Mouse (Mus musculus) G1E (cell line): ENCODE results near the gene Acvr1c. TPM values are rescaled to one million over a fixed set of nuclear protein-coding genes. Genes with fewer than 3 reads are reported as not detected.

Source experiments
- ATAC-seq: 2 replicates; pipeline ENCODE4 v1.8.0; 2016; ENCODE audit warnings: mild to moderate bottlenecking; ENCODE audit not compliant: insufficient number of reproducible peaks, poor library complexity, low FRiP score, severe bottlenecking; ENCODE audit errors: extremely low read depth
- DNase-seq: peaks from one replicate; pipeline ENCODE4 v3.0.0; 2012; ENCODE audit warnings: low spot score
- H3K27me3 ChIP-seq: 2 replicates; pipeline ENCODE4 v1.6.1; 2012; ENCODE audit warnings: mild to moderate bottlenecking, low read length, inconsistent platforms; ENCODE audit not compliant: insufficient read depth
- H3K36me3 ChIP-seq: replicated peaks from 2 replicates; pipeline ENCODE3; 2012; ENCODE audit warnings: mild to moderate bottlenecking, inconsistent platforms
- H3K4me1 ChIP-seq: 2 replicates; pipeline ENCODE4 v1.6.1; 2012; ENCODE audit warnings: low read depth, low read length, inconsistent platforms, mixed read lengths; ENCODE audit not compliant: insufficient read depth
- H3K4me3 ChIP-seq: 2 replicates; pipeline ENCODE4 v1.5.1; 2012; ENCODE audit warnings: low read depth, mild to moderate bottlenecking, inconsistent platforms, low read length, moderate library complexity, mixed read lengths
- H3K9me3 ChIP-seq: replicated peaks from 2 replicates; pipeline ENCODE4 v1.6.1; 2012; ENCODE audit warnings: inconsistent platforms
- CTCF ChIP-seq: IDR thresholded peaks from 2 replicates; pipeline ENCODE4 v1.5.1; 2012; ENCODE audit warnings: low read depth, low read length, inconsistent platforms, mixed read lengths
- GATA1 ChIP-seq: IDR thresholded peaks from 2 replicates; pipeline ENCODE4 v1.6.1; 2012; ENCODE audit warnings: borderline replicate concordance, low read length, inconsistent platforms, mixed read lengths
- GATA2 ChIP-seq: IDR thresholded peaks from 2 replicates; pipeline ENCODE4 v1.6.1; 2012; ENCODE audit warnings: low read depth, low read length, inconsistent platforms, borderline replicate concordance
- POLR2AphosphoS5 ChIP-seq: IDR thresholded peaks from 2 replicates; pipeline ENCODE4 v1.6.1; 2012; ENCODE audit warnings: low read depth, low read length, inconsistent platforms; ENCODE audit not compliant: insufficient replicate concordance
- TAL1 ChIP-seq: conservative IDR thresholded peaks from 2 replicates; pipeline ENCODE4 v1.6.1; 2012; ENCODE audit warnings: low read depth, low read length, inconsistent platforms, mixed read lengths
- polyA plus RNA-seq: library from polyadenylated mRNA; stranded (reverse); fragments of >175 nt; gene quantifications from 2 replicates; pipeline ENCODE4 v1.2.3, GENCODE M21; 2012
- total RNA-seq, 2 experiments: library from RNA; stranded (forward) in 1 of 2; stranded (reverse) in 1 of 2; fragments of 200-1000 nt in 1 of 2; fragments of >200 nt in 1 of 2; fragmentation: Nextera tagmentation in 1 of 2; gene quantifications; 2 replicates each; pipeline ENCODE4 v1.2.3; 2014 to 2017

The Acvr1c gene
- total RNA-seq (2014; fragmentation: Nextera tagmentation) (not detected in 2 replicates), total RNA-seq (2017) (0.05 and 0.06 TPM in 2 replicates), polyA plus RNA-seq (not detected in 2 replicates)

DNA sequence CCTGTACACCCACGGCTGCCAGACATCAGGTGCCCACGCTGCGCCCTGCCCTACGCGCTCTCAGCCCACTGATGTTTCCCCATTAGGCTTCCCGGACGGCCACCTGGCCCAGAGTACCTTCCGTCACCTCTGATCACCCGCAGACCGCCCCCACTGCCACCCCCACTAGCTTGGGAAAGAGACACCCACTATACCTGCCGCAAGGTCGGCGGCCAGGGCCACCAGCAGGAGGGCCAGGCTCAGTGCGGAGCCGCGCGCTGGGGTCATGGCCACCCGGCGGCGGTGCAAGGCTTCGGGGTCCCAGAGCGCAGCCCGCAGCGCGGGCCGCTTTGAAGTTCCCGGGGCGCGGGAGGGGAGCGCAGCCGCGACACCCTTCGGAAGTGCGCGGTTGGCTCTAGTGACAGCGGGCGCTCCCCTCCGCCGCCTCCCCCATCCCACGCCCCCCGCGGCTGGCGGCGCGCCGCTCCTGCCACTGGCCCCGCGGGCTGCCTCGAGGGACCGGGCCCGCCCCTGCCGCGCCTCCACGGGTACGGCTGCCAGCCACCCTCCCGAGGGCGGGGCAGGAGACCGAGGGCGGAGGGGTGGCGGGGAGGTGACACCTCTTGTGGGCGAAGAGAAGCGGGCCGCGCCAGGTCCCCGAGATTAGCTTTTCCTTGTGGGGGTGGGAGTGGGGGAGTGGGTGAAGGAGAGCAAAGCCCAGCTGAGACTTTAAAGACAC lies at the start of gene Acvr1c:
TSS of gene Acvr1c (minus strand) at position 482 of the 718 bp plus-strand sequence.
- ATAC-seq, result no peak

DNA sequence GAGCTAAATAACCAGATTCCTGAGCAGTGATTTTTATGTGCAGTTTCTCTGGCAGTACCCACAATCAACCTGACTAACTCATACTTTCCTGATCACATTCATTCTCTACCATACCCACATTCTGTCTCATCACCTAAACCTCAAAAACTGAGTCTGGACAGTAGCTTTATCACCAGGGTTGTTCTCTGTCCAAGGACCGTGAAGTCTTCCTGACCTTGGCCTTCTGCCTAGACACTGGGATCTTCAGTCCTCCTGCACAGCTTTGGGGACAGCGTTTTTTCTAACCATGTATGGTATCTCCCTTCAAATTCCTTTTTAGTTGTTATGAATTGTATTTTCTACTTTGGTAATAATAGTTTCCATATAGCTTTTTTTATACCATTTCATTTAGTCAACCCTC lies 45.8 kb upstream of the Acvr1c start:
- TF ChIP-seq GATA1 (no peak), CTCF (no peak), TAL1 (no peak), POLR2AphosphoS5 (no peak), GATA2 (no peak)
- ATAC-seq (no peak), DNase-seq (no peak)
- no peaks in the 10 kb centered on the region for H3K4me1 ChIP-seq
- H3K27me3 ChIP-seq, result no peaks in the 10 kb centered on the region
- no peaks in the 10 kb centered on the region for H3K36me3 ChIP-seq
- peaks cover 11% of the 10 kb centered on the region for H3K9me3 ChIP-seq
- H3K4me3 ChIP-seq, result no peak overlapping the region

More for the DNA sequence above, at the start of gene Acvr1c:
- no peak for DNase-seq
- Histone ChIP-seq H3K27me3 (no peaks in the 10 kb centered on the region), H3K4me3 (no peak within 1 kb of the TSS; the same call in 1 of the 2 replicates), H3K4me1 (no peaks in the 10 kb centered on the region), H3K36me3 (no peaks in the 10 kb centered on the region), H3K9me3 (peaks cover 22% of the 10 kb centered on the region)
- TF ChIP-seq TAL1 (no peak), POLR2AphosphoS5 (no peak), GATA2 (no peak), CTCF (no peak), GATA1 (no peak)

DNA sequence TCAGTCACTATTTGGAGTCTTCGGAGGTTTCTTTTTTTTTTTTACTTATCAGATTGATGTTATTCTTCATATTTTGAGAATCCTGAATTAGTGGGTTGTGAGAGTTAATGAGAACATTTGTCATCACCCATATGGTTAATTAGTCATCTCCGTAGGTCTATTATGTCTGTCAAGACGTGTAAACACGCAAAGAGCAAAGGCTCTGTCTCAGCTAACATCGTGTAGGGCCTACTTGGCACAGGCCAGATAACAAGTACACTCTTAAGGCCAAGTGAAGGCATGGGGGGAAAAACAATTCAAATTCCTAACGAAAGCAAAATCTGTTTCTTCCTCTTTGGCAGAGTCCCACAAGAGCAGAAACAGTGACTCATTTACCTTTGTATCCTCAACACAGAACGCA lies 30.9 kb upstream of the Acvr1c start:
- Histone ChIP-seq H3K9me3 (peaks cover 11% of the 10 kb centered on the region), H3K4me1 (no peaks in the 10 kb centered on the region), H3K36me3 (no peaks in the 10 kb centered on the region), H3K27me3 (no peaks in the 10 kb centered on the region), H3K4me3 (no peak overlapping the region)
- DNase-seq (no peak), ATAC-seq (no peak)
- TF ChIP-seq CTCF (no peak), POLR2AphosphoS5 (no peak), TAL1 (no peak), GATA1 (no peak), GATA2 (no peak)

DNA sequence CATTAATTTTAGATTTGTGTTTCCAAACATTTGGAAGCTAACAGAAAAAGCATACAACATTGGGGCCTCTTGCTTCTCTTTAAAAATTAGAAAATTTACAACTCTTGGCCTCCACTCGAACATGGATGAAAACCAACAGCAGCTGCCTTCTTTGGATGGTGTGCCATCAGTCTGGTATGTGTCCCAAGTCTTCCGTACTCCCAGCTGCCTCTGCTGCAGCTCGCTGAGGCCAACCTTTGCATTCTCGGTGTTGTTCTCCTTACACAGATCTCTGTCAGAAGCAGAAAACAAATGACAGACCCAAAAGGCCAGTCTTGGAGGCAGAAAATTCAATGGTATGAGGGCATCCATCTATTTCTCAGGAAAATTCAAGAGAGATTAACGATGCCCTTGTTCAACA lies 22.3 kb upstream of the Acvr1c start:
- Histone ChIP-seq H3K36me3 (no peaks in the 10 kb centered on the region), H3K4me3 (no peak overlapping the region), H3K9me3 (peaks cover 21% of the 10 kb centered on the region), H3K27me3 (no peaks in the 10 kb centered on the region), H3K4me1 (no peaks in the 10 kb centered on the region)
- ATAC-seq (no peak), DNase-seq (no peak)
- TF ChIP-seq GATA1 (no peak), POLR2AphosphoS5 (no peak), TAL1 (no peak), GATA2 (no peak), CTCF (no peak)

DNA sequence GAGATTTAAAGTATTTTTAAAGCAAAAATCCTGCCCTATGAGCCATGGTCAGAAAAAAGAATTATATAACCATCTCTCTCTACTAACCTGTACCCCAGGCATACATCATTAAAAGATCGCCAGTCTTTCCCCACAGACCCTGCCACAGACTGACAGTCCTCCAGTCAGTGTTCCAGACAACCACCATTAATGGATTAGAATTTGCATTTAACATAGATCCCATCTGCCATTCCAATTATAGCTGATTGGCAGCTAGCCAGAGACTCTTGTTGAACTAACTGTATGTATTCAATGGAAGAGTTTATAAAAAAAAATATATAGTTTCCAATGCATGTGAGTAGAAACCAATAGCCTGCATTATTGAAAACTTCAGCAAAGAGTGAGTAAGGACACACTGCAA lies 21.8 kb upstream of the Acvr1c start:
- Histone ChIP-seq H3K36me3 (no peaks in the 10 kb centered on the region), H3K27me3 (no peaks in the 10 kb centered on the region), H3K4me1 (no peaks in the 10 kb centered on the region), H3K9me3 (peaks cover 21% of the 10 kb centered on the region), H3K4me3 (no peak overlapping the region)
- ATAC-seq (no peak), DNase-seq (no peak)
- TF ChIP-seq GATA2 (no peak), GATA1 (no peak)

DNA sequence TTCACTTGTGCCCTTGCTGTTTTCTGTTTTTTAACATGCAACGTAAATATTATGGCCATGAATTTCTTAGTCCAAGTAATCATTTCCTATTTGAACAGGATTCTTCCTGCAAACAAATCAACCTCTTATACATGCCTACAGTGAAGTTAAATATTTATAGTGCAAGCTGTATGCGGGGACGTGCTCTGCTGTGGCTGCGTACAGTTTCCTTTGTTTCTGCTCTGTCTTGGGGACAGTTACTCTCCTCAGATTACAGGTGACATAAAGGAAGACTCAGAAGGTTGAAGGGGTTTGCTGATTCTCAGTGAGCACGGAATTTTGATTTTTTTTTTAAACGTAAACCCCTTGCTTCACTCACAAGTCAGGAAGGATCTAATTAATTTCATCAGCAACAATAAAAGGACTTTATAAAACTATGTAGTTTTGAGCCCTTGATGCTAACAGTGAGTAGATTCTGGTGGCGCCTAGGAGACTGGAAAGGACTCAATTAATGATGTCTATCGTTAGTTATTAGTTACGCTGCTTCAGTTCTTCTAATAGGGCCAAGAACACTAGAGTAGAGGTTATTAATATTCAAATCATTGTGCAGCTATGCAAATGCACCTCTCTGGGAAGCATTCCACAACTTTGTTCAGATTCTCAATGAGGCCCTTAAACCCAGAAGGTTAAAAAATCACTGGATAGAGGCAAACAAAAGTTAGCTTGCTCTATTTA lies 19.9 kb upstream of the Acvr1c start:
- peaks cover 21% of the 10 kb centered on the region for H3K9me3 ChIP-seq
- H3K36me3 ChIP-seq, result no peaks in the 10 kb centered on the region
- H3K4me3 ChIP-seq, result no peak overlapping the region
- H3K4me1 ChIP-seq, result no peaks in the 10 kb centered on the region
- no peaks in the 10 kb centered on the region for H3K27me3 ChIP-seq
- ATAC-seq, result no peak
- TF ChIP-seq GATA1, result no peak
- TF ChIP-seq GATA2, result no peak
- no peak for DNase-seq
